Mouse (Mus musculus) stomach, postnatal 0 days (tissue): ENCODE results near the gene Fam163a. TPM values are rescaled to one million over a fixed set of nuclear protein-coding genes. Genes with fewer than 3 reads are reported as not detected.

Experiments used
- ATAC-seq: fragments of 200-750 bp; cut with Nextera tagmentation; 2 replicates; pipeline ENCODE4 v1.8.0; 2017; ENCODE audit not compliant: low FRiP score, low TSS enrichment
- DNase-seq: peaks from one replicate; pipeline ENCODE4 v3.0.0-alpha.2; 2016; ENCODE audit warnings: low spot score
- H3K27ac ChIP-seq: fragments of 300-500 bp; sonication (generic); replicated peaks from 2 replicates; pipeline ENCODE4 v1.5.1; 2014; ENCODE audit warnings: mild to moderate bottlenecking, control low read depth
- H3K27me3 ChIP-seq: fragments of 300-500 bp; sonication (generic); 2 replicates; pipeline ENCODE4 v1.6.1; 2014; ENCODE audit warnings: low read length; ENCODE audit not compliant: control insufficient read depth, insufficient read depth
- H3K36me3 ChIP-seq: fragments of 300-500 bp; sonication (generic); 2 replicates; pipeline ENCODE4 v1.6.1; 2014; ENCODE audit warnings: low read length, mixed read lengths; ENCODE audit not compliant: control insufficient read depth, insufficient read depth
- H3K4me1 ChIP-seq: fragments of 300-500 bp; sonication (generic); replicated peaks from 2 replicates; pipeline ENCODE4 v1.6.1; 2014; ENCODE audit warnings: antibody characterized with exemption; ENCODE audit not compliant: control insufficient read depth, insufficient read depth
- H3K4me2 ChIP-seq: fragments of 300-500 bp; sonication (generic); replicated peaks from 2 replicates; pipeline ENCODE4 v1.6.1; 2014; ENCODE audit warnings: low read depth, mild to moderate bottlenecking, control low read depth, moderate library complexity
- H3K4me3 ChIP-seq: fragments of 300-500 bp; sonication (generic); 2 replicates; pipeline ENCODE4 v1.5.1; 2014; ENCODE audit warnings: low read depth, low read length, control low read depth
- H3K9ac ChIP-seq: fragments of 300-500 bp; sonication (generic); 2 replicates; pipeline ENCODE4 v1.6.1; 2014; ENCODE audit warnings: mild to moderate bottlenecking, low read length, control low read depth, mixed read lengths
- H3K9me3 ChIP-seq: fragments of 300-500 bp; sonication (generic); 2 replicates; pipeline ENCODE4 v1.6.1; 2016; ENCODE audit warnings: low read length; ENCODE audit not compliant: control insufficient read depth
- CTCF ChIP-seq: IDR thresholded peaks from 2 replicates; pipeline ENCODE4 v1.5.1; 2016; ENCODE audit warnings: antibody characterized with exemption, low read depth, mild to moderate bottlenecking, moderate library complexity
- EP300 ChIP-seq: optimal IDR thresholded peaks from 2 replicates; pipeline ENCODE3; 2016; ENCODE audit warnings: antibody characterized with exemption
- WGBS: fragments of 180-500 bp; shearing (Covaris S2); extraction: QIAGEN DNeasy Blood & Tissue Kit; methylation state at CpG from one replicate; pipeline ENCODE4 v1.1.7; 2014; 5-methylcytosine and 5-hydroxymethylcytosine counted together
- polyA plus RNA-seq: library from polyadenylated mRNA; unstranded; fragments of >200 nt; fragmentation: Nextera tagmentation; extraction: Ambion mirVana; gene quantifications from 2 replicates; pipeline ENCODE4 v1.2.1, GENCODE M21; 2015

The Fam163a gene
- polyA plus RNA-seq, 1 experiment from 2014 or later: 1.2 TPM

GRCm38 (mm10) chr1:156218573-156218972 is 13.7 kb upstream of the Fam163a start:
- 73% methylated on average over 2 of the region's 2 CpGs for WGBS
- TF ChIP-seq EP300 (no peak), CTCF (no peak)
- ATAC-seq (no peak), DNase-seq (no peak)
- Histone ChIP-seq H3K4me3 (no peak overlapping the region), H3K27ac (no peak overlapping the region), H3K9ac (no peak overlapping the region), H3K4me1 (0 out of 2 replicates have a peak, but pooled peaks cover 2% of the 10 kb centered on the region), H3K9me3 (no peaks in the 10 kb centered on the region), H3K36me3 (no peaks in the 10 kb centered on the region), H3K27me3 (no peaks in the 10 kb centered on the region), H3K4me2 (no peak overlapping the region)

- no peak for ATAC-seq
- WGBS: 49% methylated on average over 8 of the region's 8 CpGs
Measured at GRCm38 (mm10) chr1:156217941-156218340, 13.1 kb upstream of the Fam163a start.

GRCm38 (mm10) chr1:156217393-156217792 is 12.6 kb upstream of the Fam163a start:
- DNase-seq (peak; percentile 55), ATAC-seq (peak; percentile 85)
- 38% methylated on average over 3 of the region's 3 CpGs for WGBS

More at GRCm38 (mm10) chr1:156217941-156218340, 13.1 kb upstream of the Fam163a start:
- Histone ChIP-seq H3K36me3 (no peaks in the 10 kb centered on the region), H3K27ac (no peak overlapping the region), H3K4me1 (0 out of 2 replicates have a peak, but pooled peaks cover 2% of the 10 kb centered on the region), H3K9me3 (no peaks in the 10 kb centered on the region), H3K9ac (no peak overlapping the region), H3K4me3 (no peak overlapping the region), H3K4me2 (no peak overlapping the region), H3K27me3 (no peaks in the 10 kb centered on the region)
- DNase-seq: no peak
- TF ChIP-seq CTCF (no peak), EP300 (no peak)

GRCm38 (mm10) chr1:156216249-156216648 is 11.4 kb upstream of the Fam163a start:
- TF ChIP-seq CTCF: no peak
- no peak overlapping the region for H3K4me2 ChIP-seq
- no peak overlapping the region for H3K4me3 ChIP-seq
- H3K4me1 ChIP-seq: 0 out of 2 replicates have a peak, but pooled peaks cover 2% of the 10 kb centered on the region
- H3K9me3 ChIP-seq: no peaks in the 10 kb centered on the region
- no peak for ATAC-seq
- WGBS: 80% methylated on average over 4 of the region's 4 CpGs
- no peaks in the 10 kb centered on the region for H3K36me3 ChIP-seq
- no peak for DNase-seq
- no peak overlapping the region for H3K9ac ChIP-seq
- no peak overlapping the region for H3K27ac ChIP-seq
- no peaks in the 10 kb centered on the region for H3K27me3 ChIP-seq

More at GRCm38 (mm10) chr1:156217393-156217792, 12.6 kb upstream of the Fam163a start:
- Histone ChIP-seq H3K9me3 (no peaks in the 10 kb centered on the region), H3K27ac (no peak overlapping the region), H3K36me3 (no peaks in the 10 kb centered on the region), H3K4me1 (0 out of 2 replicates have a peak, but pooled peaks cover 2% of the 10 kb centered on the region), H3K9ac (no peak overlapping the region), H3K4me2 (no peak overlapping the region), H3K27me3 (no peaks in the 10 kb centered on the region), H3K4me3 (no peak overlapping the region)
- TF ChIP-seq CTCF (no peak), EP300 (no peak)

GRCm38 (mm10) chr1:156214651-156215050 is 9.8 kb upstream of the Fam163a start:
- Histone ChIP-seq H3K4me2 (no peak overlapping the region), H3K4me3 (no peak overlapping the region), H3K9ac (no peak overlapping the region), H3K9me3 (no peaks in the 10 kb centered on the region), H3K4me1 (0 out of 2 replicates have a peak, but pooled peaks cover 2% of the 10 kb centered on the region), H3K36me3 (no peaks in the 10 kb centered on the region), H3K27me3 (no peaks in the 10 kb centered on the region), H3K27ac (no peak overlapping the region)
- 80% methylated on average over 8 of the region's 8 CpGs for WGBS
- no peak for TF ChIP-seq EP300
- no peak for TF ChIP-seq CTCF
- DNase-seq (no peak), ATAC-seq (no peak)

GRCm38 (mm10) chr1:156212923-156213322 is 8.1 kb upstream of the Fam163a start:
- no peaks in the 10 kb centered on the region for H3K36me3 ChIP-seq
- H3K27me3 ChIP-seq: no peaks in the 10 kb centered on the region
- no peaks in the 10 kb centered on the region for H3K9me3 ChIP-seq
- TF ChIP-seq EP300 (no peak), CTCF (no peak)
- ATAC-seq: no peak
- 0 out of 2 replicates have a peak, but pooled peaks cover 1% of the 10 kb centered on the region for H3K4me1 ChIP-seq
- no peak overlapping the region for H3K9ac ChIP-seq
- no peak overlapping the region for H3K4me3 ChIP-seq
- H3K4me2 ChIP-seq: no peak overlapping the region
- H3K27ac ChIP-seq: no peak overlapping the region
- no peak for DNase-seq
- WGBS: 89% methylated on average over 5 of the region's 5 CpGs
